Mouse (Mus musculus) T-helper 17 cell (primary cell): ENCODE measurements around the gene Pax2.

Source experiments
- in situ Hi-C, 2 experiments: fragments of 300-600 bp; cut with MboI, MseI; formaldehyde crosslinking; loops; 1 replicate in 1 of 2; 2 replicates in 1 of 2; pipeline ENCODE4 v1.15.1; 2025; ENCODE audit warnings: high pct_unique_total_duplicates in 2 of 2

Pax2 gene

GRCm38 (mm10) chr19:44747471-44747870 is 8.4 kb upstream of the Pax2 start:
- in situ Hi-C loops: no loop called here

- in situ Hi-C loops: no loop called here
Observed at GRCm38 (mm10) chr19:44748271-44748670, 7.6 kb upstream of the Pax2 start.

- in situ Hi-C loops: no loop called here
Observed at GRCm38 (mm10) chr19:44749061-44749990, 6.5 kb upstream of the Pax2 start.

GRCm38 (mm10) chr19:44750051-44751041 is 5.5 kb upstream of the Pax2 start:
- in situ Hi-C loops: loop anchor here (5.0 to 25.0 kb wide), 2 partner anchors 93 to 163 kb away; no protein-coding TSS in a partner anchor

- in situ Hi-C loops: loop anchor here (5.0 to 25.0 kb wide), 2 partner anchors 94 to 164 kb away; no protein-coding TSS in a partner anchor
Observed at GRCm38 (mm10) chr19:44751042-44751441, 4.8 kb upstream of the Pax2 start.

- in situ Hi-C loops: loop anchor here (5.0 to 25.0 kb wide), 2 partner anchors 94 to 164 kb away; no protein-coding TSS in a partner anchor
Observed at GRCm38 (mm10) chr19:44751551-44751950, 4.3 kb upstream of the Pax2 start.

GRCm38 (mm10) chr19:44752056-44752940 is 3.5 kb upstream of the Pax2 start:
- in situ Hi-C loops: loop anchor here (5.0 to 25.0 kb wide), 2 partner anchors 95 to 165 kb away; no protein-coding TSS in a partner anchor

- in situ Hi-C loops: loop anchor here (5.0 to 25.0 kb wide), 2 partner anchors 96 to 166 kb away; no protein-coding TSS in a partner anchor
Observed at GRCm38 (mm10) chr19:44753361-44753760, 2.5 kb upstream of the Pax2 start.

GRCm38 (mm10) chr19:44754461-44755377 is 1.1 kb upstream of the Pax2 start:
- in situ Hi-C loops: loop anchor here (5.0 to 25.0 kb wide), 2 partner anchors 97 to 167 kb away; no protein-coding TSS in a partner anchor

GRCm38 (mm10) chr19:44755378-44755692 is 510 bp upstream of the Pax2 start:
- in situ Hi-C loops: loop anchor here in 1 of 2 experiments (25.0 kb wide), 1 partner anchor 168 kb away; no protein-coding TSS in a partner anchor

GRCm38 (mm10) chr19:44756421-44757230 is 781 bp downstream of the Pax2 start:
- in situ Hi-C loops: loop anchor here in 1 of 2 experiments (25.0 kb wide), 1 partner anchor 169 kb away; no protein-coding TSS in a partner anchor

- in situ Hi-C loops: loop anchor here in 1 of 2 experiments (25.0 kb wide), 1 partner anchor 170 kb away; no protein-coding TSS in a partner anchor
Observed at GRCm38 (mm10) chr19:44757231-44757871, 1.5 kb downstream of the Pax2 start.

- in situ Hi-C loops: loop anchor here in 1 of 2 experiments (25.0 kb wide), 1 partner anchor 172 kb away; no protein-coding TSS in a partner anchor
Observed at GRCm38 (mm10) chr19:44758846-44759245, 3.0 kb downstream of the Pax2 start.

GRCm38 (mm10) chr19:44759531-44760118 is 3.8 kb downstream of the Pax2 start:
- in situ Hi-C loops: loop anchor here in 1 of 2 experiments (25.0 kb wide), 1 partner anchor 172 kb away; no protein-coding TSS in a partner anchor

- in situ Hi-C loops: loop anchor here in 1 of 2 experiments (25.0 kb wide), 1 partner anchor 173 kb away; no protein-coding TSS in a partner anchor
Observed at GRCm38 (mm10) chr19:44760259-44761131, 4.7 kb downstream of the Pax2 start.

- in situ Hi-C loops: loop anchor here in 1 of 2 experiments (25.0 kb wide), 1 partner anchor 175 kb away; no protein-coding TSS in a partner anchor
Observed at GRCm38 (mm10) chr19:44762121-44762621, 6.3 kb downstream of the Pax2 start.
